Mouse (Mus musculus) heart, postnatal 0 days (tissue): ENCODE measurements around the gene Brinp1.

Experiments used
- CTCF ChIP-seq: IDR thresholded peaks from 2 replicates; pipeline ENCODE4 v1.5.1; 2016; ENCODE audit warnings: antibody characterized with exemption, control low read depth, low read depth
- EP300 ChIP-seq: IDR thresholded peaks from 2 replicates; pipeline ENCODE4 v1.6.1; 2016; ENCODE audit warnings: antibody characterized with exemption, low read depth

GRCm38 (mm10) chr4:68846976-68847375, 107.2 kb downstream of the Brinp1 start:
- TF ChIP-seq CTCF = no peak
- no peak for TF ChIP-seq EP300
